Mouse (Mus musculus): ENCODE measurements around the gene Slc51b.

The Slc51b gene

GRCm38 (mm10) chr9:65408871-65409295 is 13.9 kb downstream of the Slc51b start:
- no peak for DNase-seq (ENCODE audit: low spot score in 2 of 2)

GRCm38 (mm10) chr9:65407861-65408260 is 14.9 kb downstream of the Slc51b start:
- no peak for DNase-seq (ENCODE audit: low spot score in 2 of 2)

- DNase-seq (ENCODE audit: low spot score in 2 of 2) = no peak
Observed at GRCm38 (mm10) chr9:65407327-65407726, 15.4 kb downstream of the Slc51b start.

DNA sequence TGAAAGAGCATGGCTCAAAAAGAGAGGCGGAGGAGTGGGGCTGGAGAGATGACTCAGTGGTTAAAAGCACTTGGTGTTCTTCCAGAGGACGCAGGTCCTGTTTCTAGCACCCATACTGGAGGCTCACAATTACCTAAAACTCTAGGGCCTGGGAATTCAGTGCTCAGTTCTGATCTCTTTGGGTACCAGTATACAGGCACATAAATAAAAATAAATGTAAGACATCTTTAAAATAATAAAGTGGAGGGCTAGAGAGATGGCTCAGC is 17.6 kb downstream of the Slc51b start:
- no peak for DNase-seq (ENCODE audit: low spot score in 2 of 2)

DNA sequence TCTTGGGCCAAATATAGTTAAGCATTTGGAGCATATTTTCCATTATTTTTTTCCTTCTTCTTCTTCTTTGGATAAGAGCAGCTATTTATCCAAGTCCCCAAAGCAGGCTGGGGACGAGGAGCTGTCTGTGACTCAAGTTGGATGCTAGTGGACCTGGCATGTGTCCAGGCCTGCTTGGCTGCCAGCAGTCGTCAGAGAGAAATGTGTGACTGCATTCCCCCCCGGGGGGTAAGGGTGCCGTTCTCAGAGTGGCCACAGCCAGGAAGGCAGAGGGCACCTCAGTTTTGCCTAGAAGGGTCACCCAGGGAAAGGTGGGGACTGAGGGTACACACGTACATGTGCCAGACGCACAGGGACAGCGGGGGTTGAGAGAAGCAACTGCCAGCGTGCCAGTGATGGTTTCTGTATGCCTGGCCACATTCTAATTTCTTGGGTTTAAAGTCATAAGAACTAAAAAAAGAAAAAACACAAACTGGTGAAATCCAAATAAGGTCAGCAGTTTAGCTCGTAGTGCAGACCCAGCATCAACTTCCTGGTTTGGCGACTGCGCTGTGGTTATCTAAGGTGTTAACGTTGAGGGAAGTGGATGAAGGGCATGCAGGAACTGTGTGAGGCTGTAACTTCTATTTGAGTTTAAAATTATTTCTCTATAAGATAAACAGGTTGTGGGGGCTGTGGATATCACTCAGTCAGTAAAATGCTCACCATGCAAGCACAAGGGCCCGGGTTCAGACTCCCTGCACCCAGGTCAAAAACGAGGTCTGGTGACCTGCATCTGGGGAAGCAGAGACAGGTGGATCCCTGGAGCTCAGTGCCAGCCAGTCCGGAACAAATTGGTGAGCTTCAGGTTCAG is 18.2 kb downstream of the Slc51b start:
- peak; percentile 32 to 51 for DNase-seq (ENCODE audit: low spot score in 2 of 2)

- no peak for DNase-seq (ENCODE audit: low spot score in 2 of 2)
Observed at GRCm38 (mm10) chr9:65399934-65400333, 22.8 kb downstream of the Slc51b start.

DNA sequence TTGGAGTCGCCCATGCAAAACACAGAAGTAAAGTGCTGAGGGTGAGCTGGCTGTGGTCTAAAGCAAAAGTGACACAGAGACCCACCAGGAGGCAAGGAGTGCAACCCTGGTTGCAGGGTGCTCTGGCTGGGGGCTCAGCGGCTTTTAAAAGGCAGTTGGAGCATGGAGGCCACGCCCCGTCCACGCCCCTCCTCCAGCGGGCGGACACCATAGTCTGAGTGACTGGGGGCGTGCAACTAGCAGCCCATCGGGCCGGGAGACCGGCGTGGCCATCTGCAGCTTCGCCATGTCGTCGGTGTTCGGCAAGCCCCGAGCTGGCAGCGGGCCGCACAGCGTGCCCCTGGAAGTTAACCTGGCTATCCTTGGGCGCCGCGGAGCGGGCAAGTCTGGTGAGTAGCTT is 24.5 kb downstream of the Slc51b start, which contains the start of gene Rasl12:
Gene Rasl12, plus strand, starts transcription at position 228 of the 400 bp plus-strand sequence.
- DNase-seq (ENCODE audit: low spot score in 2 of 2) = peak in 1 of 2 experiments; percentile 25

- no peak for DNase-seq (ENCODE audit: low spot score in 2 of 2)
Observed at GRCm38 (mm10) chr9:65394360-65394759, 28.4 kb downstream of the Slc51b start.

DNA sequence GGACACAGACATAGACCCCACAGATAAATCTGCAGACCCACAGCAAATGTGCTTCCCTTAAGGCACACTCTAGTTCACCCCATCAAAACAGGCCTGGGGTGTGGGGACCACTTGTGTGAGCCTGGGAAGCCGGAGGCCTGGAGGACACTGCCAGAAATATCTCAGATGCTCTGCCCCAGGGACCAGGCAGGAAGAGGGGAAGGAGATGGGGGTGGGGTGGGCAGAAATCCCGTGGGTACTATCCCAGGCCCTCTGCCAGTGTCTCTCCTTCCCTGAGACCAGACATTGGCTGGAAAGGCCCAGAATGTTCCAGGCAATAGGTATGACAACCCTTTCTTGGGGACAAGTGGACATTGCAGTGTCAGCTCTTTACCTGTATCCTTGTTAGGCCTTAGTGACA is 29.1 kb downstream of the Slc51b start:
- DNase-seq (ENCODE audit: low spot score in 2 of 2) = no peak

- peak; percentile 42 to 59 for DNase-seq (ENCODE audit: low spot score in 2 of 2)
Observed at GRCm38 (mm10) chr9:65392638-65393364, 30.0 kb downstream of the Slc51b start.

DNA sequence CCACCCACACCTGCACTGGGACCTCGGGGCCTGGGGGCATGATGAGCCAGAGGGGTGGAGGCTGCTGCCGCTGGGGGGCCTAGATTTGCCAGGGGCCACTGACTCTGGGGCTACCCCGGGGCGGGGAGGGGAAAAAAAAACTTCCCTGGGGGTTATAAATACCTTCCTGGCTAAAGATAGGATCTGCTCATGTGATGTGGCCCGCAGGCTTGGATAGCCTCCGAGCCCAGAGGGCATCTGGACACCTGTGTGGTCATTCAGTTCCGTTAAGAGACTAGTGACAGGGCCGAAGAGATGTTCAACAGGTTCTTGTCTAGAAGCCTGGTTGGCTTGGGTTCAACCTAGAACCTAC is 31.2 kb downstream of the Slc51b start, which contains the start of gene Kbtbd13:
Gene Kbtbd13, minus strand, starts transcription at position 40 of the 352 bp plus-strand sequence.
- DNase-seq (ENCODE audit: low spot score in 2 of 2) = no peak

DNA sequence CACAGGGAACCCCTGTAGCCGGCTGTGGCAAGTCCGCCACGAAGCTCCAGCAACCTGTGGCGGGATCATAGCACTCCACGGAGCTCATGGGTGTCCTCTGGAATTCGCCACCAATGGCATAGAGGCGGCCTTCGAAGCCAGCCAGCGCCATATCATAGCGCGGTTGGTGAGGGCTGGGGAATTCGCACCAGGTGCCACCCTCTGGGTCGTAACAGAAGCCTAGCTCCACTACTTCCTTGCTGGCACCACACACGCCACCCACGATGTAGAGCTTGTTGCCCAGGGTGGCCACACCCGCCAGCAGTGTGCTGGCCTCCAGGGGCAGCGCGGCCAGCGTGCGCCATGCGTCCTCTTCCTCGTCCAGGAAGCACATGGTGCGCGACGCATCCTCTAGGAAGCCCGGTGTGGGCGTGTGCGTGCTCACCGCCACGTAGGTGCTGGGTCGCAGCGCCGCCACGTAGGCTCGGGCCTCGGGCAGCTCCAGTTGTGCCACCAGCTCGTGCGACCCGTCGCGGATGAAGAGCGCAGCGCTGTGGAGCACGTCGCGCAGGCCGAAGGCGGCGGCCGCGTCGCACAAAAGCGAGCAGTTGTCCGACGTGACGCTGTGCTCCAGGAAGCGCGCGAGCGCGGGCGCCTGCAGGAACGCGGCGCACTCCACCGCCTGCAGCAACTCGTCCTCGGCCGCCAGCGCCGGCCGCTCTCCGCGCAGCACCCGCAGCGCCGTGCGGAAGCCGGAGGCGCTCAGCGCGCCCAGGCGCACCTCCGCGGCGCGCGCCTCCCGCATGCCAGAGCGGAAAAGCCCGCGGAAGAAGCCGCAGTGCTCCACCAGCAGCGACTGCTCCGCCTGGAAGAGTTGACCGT is 31.8 kb downstream of the Slc51b start:
- no peak for DNase-seq (ENCODE audit: low spot score in 2 of 2)

- DNase-seq (ENCODE audit: low spot score in 2 of 2) = no peak
Observed at GRCm38 (mm10) chr9:65386373-65387140, 36.2 kb downstream of the Slc51b start.

GRCm38 (mm10) chr9:65384276-65384675 is 38.5 kb downstream of the Slc51b start:
- no peak for DNase-seq (ENCODE audit: low spot score in 2 of 2)

- no peak for DNase-seq (ENCODE audit: low spot score in 2 of 2)
Observed at GRCm38 (mm10) chr9:65382751-65383097, 40.0 kb downstream of the Slc51b start.

DNA sequence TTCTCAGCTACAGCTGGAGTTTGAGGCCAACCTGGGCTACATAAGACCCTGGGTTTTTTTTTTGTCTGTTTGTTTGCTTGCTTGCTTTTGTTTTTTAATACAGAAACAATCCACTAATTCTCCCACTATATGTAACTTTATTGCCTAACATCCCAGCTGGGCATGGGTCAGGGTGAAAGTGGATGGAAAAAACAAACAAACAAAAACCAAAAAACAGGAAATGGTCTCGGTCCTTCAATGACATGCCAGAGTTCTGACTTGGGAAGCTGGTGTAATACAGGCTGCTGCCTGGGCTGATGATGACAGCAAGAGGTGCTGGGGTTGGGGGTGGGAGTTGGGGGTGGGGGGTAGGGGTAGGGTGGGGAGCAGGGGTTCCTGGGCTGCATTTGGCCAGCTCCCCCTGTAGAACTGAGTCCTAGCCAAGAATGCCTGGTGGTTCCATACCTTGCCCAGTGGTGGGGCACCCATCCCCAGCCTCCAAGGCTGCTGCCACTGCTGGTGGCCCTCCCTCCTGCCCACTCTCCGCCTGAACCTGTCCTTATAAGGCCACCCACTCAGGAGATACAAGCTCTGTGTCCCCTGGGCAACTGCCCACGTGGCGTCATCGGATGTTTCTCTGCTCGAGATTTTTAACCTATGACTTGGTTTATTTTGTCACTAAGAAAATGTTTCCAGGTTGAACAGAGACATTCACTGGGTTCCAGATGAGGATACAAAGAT is 40.6 kb downstream of the Slc51b start:
- no peak for DNase-seq (ENCODE audit: low spot score in 2 of 2)

- DNase-seq (ENCODE audit: low spot score in 2 of 2) = no peak
Observed at GRCm38 (mm10) chr9:65381017-65381590, 41.7 kb downstream of the Slc51b start.

DNA sequence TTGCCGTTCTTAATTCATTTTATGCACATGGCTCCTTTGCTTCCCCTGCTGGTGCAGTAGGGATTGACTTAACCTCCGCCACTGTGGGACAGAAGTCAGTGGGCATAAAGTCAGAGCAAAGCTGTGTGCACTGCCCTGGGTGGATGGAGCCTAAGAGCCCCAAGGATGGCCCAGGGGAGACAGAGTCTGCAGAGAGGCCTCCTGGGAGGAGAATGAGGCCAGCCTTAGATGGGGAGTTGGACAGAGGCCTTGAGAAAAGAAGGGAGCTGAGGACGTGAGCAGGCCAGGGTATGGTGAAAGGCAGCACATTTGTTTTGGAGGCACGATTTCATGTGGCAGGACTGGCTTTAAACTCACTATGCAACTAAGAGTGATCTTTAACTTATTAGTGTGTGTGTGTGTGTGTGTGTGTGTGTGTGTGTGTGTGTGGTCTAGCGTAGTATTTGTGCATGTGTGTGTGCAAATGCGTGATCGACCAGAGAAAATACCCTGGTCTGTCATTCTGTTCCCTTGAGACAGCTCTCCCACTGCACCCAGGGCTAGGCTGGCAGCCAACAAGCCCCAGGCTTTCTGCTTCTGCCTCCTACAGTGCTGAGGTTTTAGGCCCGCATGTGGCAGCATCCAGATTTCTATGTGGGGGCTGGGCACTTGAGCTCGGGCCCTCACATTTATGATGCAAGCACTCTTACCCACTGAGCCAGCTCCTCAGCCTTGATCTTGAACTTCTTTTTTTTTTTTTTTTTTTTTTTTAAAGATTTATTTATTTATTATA is 47.4 kb downstream of the Slc51b start:
- peak in 1 of 2 experiments; percentile 54 for DNase-seq (ENCODE audit: low spot score in 2 of 2)

DNA sequence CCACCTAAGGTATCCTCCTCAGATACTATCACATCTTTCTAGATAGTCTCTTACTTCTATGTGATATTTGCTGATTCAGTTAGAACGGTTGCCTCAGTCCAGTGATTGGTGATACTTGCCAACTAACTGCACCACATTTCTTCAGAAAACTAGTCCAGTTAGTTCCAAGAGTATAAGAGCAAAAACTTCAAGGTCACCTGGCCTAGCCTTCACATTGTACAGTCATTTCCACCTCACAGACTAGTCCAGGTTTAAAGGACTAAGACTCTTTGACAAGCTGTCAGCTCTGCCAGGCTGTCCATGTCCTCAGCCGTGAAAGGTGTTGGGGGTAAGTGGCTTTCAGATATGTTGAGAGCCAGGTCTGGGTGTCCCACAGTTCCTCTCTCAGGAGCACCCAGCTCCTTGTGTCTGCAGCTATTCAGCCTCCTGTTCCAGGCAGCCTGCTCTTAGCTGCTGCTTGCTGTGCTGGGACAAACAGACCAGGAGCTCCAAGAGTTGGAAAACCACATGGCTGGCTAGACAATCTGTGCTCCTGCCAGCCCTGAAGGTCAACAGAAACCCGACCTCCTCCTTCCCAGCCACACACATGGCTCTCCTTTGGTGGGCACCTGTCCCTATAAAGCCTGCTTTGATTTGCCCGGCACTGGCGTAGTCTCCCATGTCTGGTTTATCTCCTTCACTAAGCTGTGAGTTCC is 48.1 kb downstream of the Slc51b start:
- no peak for DNase-seq (ENCODE audit: low spot score in 2 of 2)

All from frontal cortex, postnatal 25 days (tissue).